Mouse (Mus musculus): ENCODE results near the gene Foxi3. TPM values are rescaled to one million over a fixed set of nuclear protein-coding genes. Genes with fewer than 3 reads are reported as not detected.

The Foxi3 gene
- polyA plus RNA-seq, 1 experiment from 2014 or later = not detected

- Histone ChIP-seq H3K4me3 (peak overlapping the region; percentile 46), H3K27me3 (peaks cover 75% of the 10 kb centered on the region)
Observed at GRCm38 (mm10) chr6:70955841-70956240, 490 bp upstream of the Foxi3 start.

GRCm38 (mm10) chr6:70956936-70957335, 605 bp downstream of the Foxi3 start:
- peak overlapping the region; percentile 46 for H3K4me3 ChIP-seq
- H3K9me3 ChIP-seq (replicated peaks) = no peaks in the 10 kb centered on the region
- 2% methylated on average over 34 of the region's 34 CpGs for WGBS
- peaks cover 9% of the 10 kb centered on the region for H3K4me1 ChIP-seq
- no peak overlapping the region for H3K27ac ChIP-seq
- peaks cover 78% of the 10 kb centered on the region for H3K27me3 ChIP-seq
- H3K36me3 ChIP-seq = no peaks in the 10 kb centered on the region
- peak overlapping the region; percentile 87 for H3K4me2 ChIP-seq (replicated peaks)
- 0 out of 2 replicates have a peak overlapping the region, but pooled peaks have one; percentile 9 for H3K9ac ChIP-seq
- peak; percentile 23; the same call in 1 of the 2 replicates for ATAC-seq (ENCODE audit: low FRiP score)

More at GRCm38 (mm10) chr6:70955841-70956240, 490 bp upstream of the Foxi3 start:
- Histone ChIP-seq H3K4me1 (peaks cover 9% of the 10 kb centered on the region), H3K9ac (no peak overlapping the region), H3K36me3 (no peaks in the 10 kb centered on the region), H3K9me3 (replicated peaks) (no peaks in the 10 kb centered on the region), H3K27ac (no peak overlapping the region), H3K4me2 (replicated peaks) (peak overlapping the region; percentile 87)
- no peak for ATAC-seq (ENCODE audit: low FRiP score)
- 2% methylated on average over 12 of the region's 12 CpGs for WGBS

GRCm38 (mm10) chr6:70957341-70957940, 1.1 kb downstream of the Foxi3 start:
- Histone ChIP-seq H3K36me3 (no peaks in the 10 kb centered on the region), H3K27ac (no peak overlapping the region), H3K27me3 (peaks cover 76% of the 10 kb centered on the region), H3K4me2 (replicated peaks) (peak overlapping the region; percentile 87; the same call in 1 of the 2 replicates), H3K4me3 (0 out of 2 replicates have a peak overlapping the region, but pooled peaks have one; percentile 46), H3K4me1 (peaks cover 9% of the 10 kb centered on the region), H3K9me3 (replicated peaks) (no peaks in the 10 kb centered on the region), H3K9ac (no peak overlapping the region)
- WGBS = 8% methylated on average over 7 of the region's 7 CpGs
- no peak for ATAC-seq (ENCODE audit: low FRiP score)

GRCm38 (mm10) chr6:70964116-70964830, 7.9 kb downstream of the Foxi3 start:
- H3K4me1 ChIP-seq = peaks cover 11% of the 10 kb centered on the region
- no peaks in the 10 kb centered on the region for H3K9me3 ChIP-seq (replicated peaks)
- H3K36me3 ChIP-seq = no peaks in the 10 kb centered on the region
- no peak overlapping the region for H3K4me3 ChIP-seq
- no peak overlapping the region for H3K4me2 ChIP-seq (replicated peaks)
- no peak; the same call in 1 of the 2 replicates for ATAC-seq (ENCODE audit: low FRiP score)
- 22% methylated on average over 6 of the region's 6 CpGs for WGBS
- H3K27ac ChIP-seq = no peak overlapping the region
- H3K27me3 ChIP-seq = peaks cover 46% of the 10 kb centered on the region
- no peak overlapping the region for H3K9ac ChIP-seq

GRCm38 (mm10) chr6:70965694-70966093, 9.4 kb downstream of the Foxi3 start:
- 20% methylated on average over 7 of the region's 7 CpGs for WGBS
- Histone ChIP-seq H3K4me3 (no peak overlapping the region), H3K36me3 (no peaks in the 10 kb centered on the region), H3K9ac (no peak overlapping the region), H3K27me3 (peaks cover 33% of the 10 kb centered on the region), H3K27ac (no peak overlapping the region), H3K4me1 (peaks cover 11% of the 10 kb centered on the region), H3K9me3 (replicated peaks) (no peaks in the 10 kb centered on the region), H3K4me2 (replicated peaks) (no peak overlapping the region)
- ATAC-seq (ENCODE audit: low FRiP score) = no peak

- ATAC-seq (ENCODE audit: low FRiP score) = no peak
- H3K9ac ChIP-seq = no peak overlapping the region; the same call in 1 of the 2 replicates
- H3K4me2 ChIP-seq (replicated peaks) = peak overlapping the region; percentile 48
- H3K36me3 ChIP-seq = no peaks in the 10 kb centered on the region
- peaks cover 28% of the 10 kb centered on the region for H3K27me3 ChIP-seq
- no peak overlapping the region for H3K27ac ChIP-seq
- peaks cover 11% of the 10 kb centered on the region for H3K4me1 ChIP-seq
- 1% methylated on average over 8 of the region's 8 CpGs for WGBS
- H3K9me3 ChIP-seq (replicated peaks) = no peaks in the 10 kb centered on the region
- H3K4me3 ChIP-seq = peak overlapping the region; percentile 17
Observed at GRCm38 (mm10) chr6:70967422-70967821, 11.1 kb downstream of the Foxi3 start.

- H3K4me3 ChIP-seq = no peak overlapping the region
- H3K27ac ChIP-seq = no peak overlapping the region
- H3K27me3 ChIP-seq = peaks cover 23% of the 10 kb centered on the region
- no peak for ATAC-seq (ENCODE audit: low FRiP score)
- peaks cover 11% of the 10 kb centered on the region for H3K4me1 ChIP-seq
- 54% methylated on average over 4 of the region's 4 CpGs for WGBS
- no peak overlapping the region for H3K4me2 ChIP-seq (replicated peaks)
- H3K9me3 ChIP-seq (replicated peaks) = no peaks in the 10 kb centered on the region
- H3K36me3 ChIP-seq = no peaks in the 10 kb centered on the region
- H3K9ac ChIP-seq = no peak overlapping the region
Observed at GRCm38 (mm10) chr6:70968291-70968690, 12.0 kb downstream of the Foxi3 start.

GRCm38 (mm10) chr6:70973066-70973465, 16.7 kb downstream of the Foxi3 start:
- Histone ChIP-seq H3K4me1 (no peaks in the 10 kb centered on the region), H3K27me3 (peaks cover 3% of the 10 kb centered on the region), H3K36me3 (no peaks in the 10 kb centered on the region), H3K4me2 (replicated peaks) (no peak overlapping the region), H3K9ac (no peak overlapping the region), H3K9me3 (replicated peaks) (no peaks in the 10 kb centered on the region), H3K27ac (no peak overlapping the region), H3K4me3 (no peak overlapping the region)
- 67% methylated on average over 3 of the region's 3 CpGs for WGBS
- ATAC-seq (ENCODE audit: low FRiP score) = no peak

- no peak overlapping the region for H3K4me2 ChIP-seq (replicated peaks)
- no peak overlapping the region for H3K9ac ChIP-seq
- H3K4me3 ChIP-seq = no peak overlapping the region
- H3K36me3 ChIP-seq = no peaks in the 10 kb centered on the region
- WGBS = 75% methylated on average over 8 of the region's 8 CpGs
- no peak for ATAC-seq (ENCODE audit: low FRiP score)
- H3K27ac ChIP-seq = no peak overlapping the region
- no peaks in the 10 kb centered on the region for H3K4me1 ChIP-seq
- no peaks in the 10 kb centered on the region for H3K9me3 ChIP-seq (replicated peaks)
- 0 out of 2 replicates have a peak, but pooled peaks cover 2% of the 10 kb centered on the region for H3K27me3 ChIP-seq
Observed at GRCm38 (mm10) chr6:70981036-70981435, 24.7 kb downstream of the Foxi3 start.

GRCm38 (mm10) chr6:70982416-70982815, 26.1 kb downstream of the Foxi3 start:
- no peak for ATAC-seq (ENCODE audit: low FRiP score)

GRCm38 (mm10) chr6:70986683-70987082, 30.4 kb downstream of the Foxi3 start:
- H3K4me3 ChIP-seq = no peak overlapping the region
- no peaks in the 10 kb centered on the region for H3K36me3 ChIP-seq
- no peaks in the 10 kb centered on the region for H3K4me1 ChIP-seq
- no peak overlapping the region for H3K4me2 ChIP-seq (replicated peaks)
- peak; percentile 73; the same call in 1 of the 2 replicates for ATAC-seq (ENCODE audit: low FRiP score)
- no peak overlapping the region for H3K27ac ChIP-seq
- H3K9me3 ChIP-seq (replicated peaks) = no peaks in the 10 kb centered on the region
- 49% methylated on average over 8 of the region's 8 CpGs for WGBS
- no peaks in the 10 kb centered on the region for H3K27me3 ChIP-seq
- no peak overlapping the region for H3K9ac ChIP-seq

More at GRCm38 (mm10) chr6:70982416-70982815, 26.1 kb downstream of the Foxi3 start:
- H3K9me3 ChIP-seq (replicated peaks) = no peaks in the 10 kb centered on the region
- H3K36me3 ChIP-seq = no peaks in the 10 kb centered on the region
- H3K4me2 ChIP-seq (replicated peaks) = no peak overlapping the region
- H3K27ac ChIP-seq = no peak overlapping the region
- H3K9ac ChIP-seq = no peak overlapping the region
- H3K4me1 ChIP-seq = no peaks in the 10 kb centered on the region
- H3K4me3 ChIP-seq = no peak overlapping the region
- 0 out of 2 replicates have a peak, but pooled peaks cover 2% of the 10 kb centered on the region for H3K27me3 ChIP-seq
- WGBS = 68% methylated on average over 1 of the region's 1 CpGs

- no peak for ATAC-seq (ENCODE audit: low FRiP score)
- WGBS = 68% methylated on average over 4 of the region's 4 CpGs
- no peak overlapping the region for H3K4me2 ChIP-seq (replicated peaks)
Observed at GRCm38 (mm10) chr6:70996123-70996723, 39.9 kb downstream of the Foxi3 start.

More at GRCm38 (mm10) chr6:70996123-70996723, 39.9 kb downstream of the Foxi3 start:
- no peak overlapping the region for H3K4me3 ChIP-seq
- no peak overlapping the region for H3K9ac ChIP-seq
- H3K27me3 ChIP-seq = no peaks in the 10 kb centered on the region
- no peaks in the 10 kb centered on the region for H3K36me3 ChIP-seq
- H3K9me3 ChIP-seq (replicated peaks) = no peaks in the 10 kb centered on the region
- no peaks in the 10 kb centered on the region for H3K4me1 ChIP-seq
- H3K27ac ChIP-seq = no peak overlapping the region
